In the genomic region with DNA sequence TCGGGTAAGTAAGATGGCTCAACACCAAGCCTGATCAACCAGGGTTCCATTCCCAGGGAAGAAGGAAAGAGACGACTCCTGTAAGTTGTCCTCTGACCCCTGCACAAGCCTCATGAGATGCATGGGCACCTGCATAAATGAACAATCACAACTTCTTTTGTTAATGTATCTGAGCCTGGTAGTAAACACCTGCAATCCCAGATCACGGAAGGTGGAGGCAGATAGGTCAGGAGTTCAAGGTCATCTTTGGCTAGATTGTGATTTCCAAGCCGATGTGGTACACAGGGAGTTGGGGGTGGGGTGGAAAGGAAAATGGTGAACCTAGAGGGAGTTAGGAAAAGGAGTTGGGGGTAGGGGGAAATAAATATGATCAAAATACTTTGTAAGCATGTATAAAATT, we compare ENCODE assay signal across 22 mouse cellular contexts. TPM values are rescaled to one million over a fixed set of nuclear protein-coding genes. Genes with fewer than 3 reads are reported as not detected.
A peak's percentile ranks its signal among the peaks of the same experiment; 100 is the strongest.
DNase-seq lines count a peak whose midpoint lies in the region; ATAC-seq and TF ChIP-seq lines count a peak whose summit lies in the region.
"Had no signal": no experiment of that assay in that cellular context is flagged by ENCODE, and none has a peak within 500 bp of the region (broad histone marks: within the 10 kb centered on the region; RNA-seq: fewer than 3 reads in every experiment).

No protein-coding gene starts in this region.

- no peaks in the 10 kb centered on the region for H3K27me3 ChIP-seq in forebrain, embryonic 13.5 days
- H3K27me3 ChIP-seq in hindbrain, embryonic 16.5 days (replicated peaks; ENCODE audit: control insufficient read depth, insufficient read depth, low read length) = no peaks in the 10 kb centered on the region
- no peaks in the 10 kb centered on the region for H3K27me3 ChIP-seq in midbrain, postnatal 0 days (ENCODE audit: insufficient read depth, low read length)
- no peaks in the 10 kb centered on the region for H3K27me3 ChIP-seq in cerebellum, adult 2 months (ENCODE audit: control insufficient read depth, insufficient read depth, low read length)
- H3K27me3 ChIP-seq: embryonic facial prominence, embryonic 15.5 days; limb, embryonic 12.5 days; lung, embryonic 15.5 days had no signal

- 67% methylated on average over 4 of the region's 4 CpGs for WGBS in forebrain, embryonic 13.5 days
- WGBS in hindbrain, embryonic 16.5 days = 67% methylated on average over 4 of the region's 4 CpGs
- WGBS in midbrain, postnatal 0 days = 62% methylated on average over 4 of the region's 4 CpGs
- 77% methylated on average over 4 of the region's 4 CpGs for WGBS in cerebellum, adult 2 months

- DNase-seq in left cerebral cortex, adult 2 months (ENCODE audit: extremely low spot score in 1 of 2, low spot score in 2 of 2) = no peak
- DNase-seq in left cerebral cortex, adult 9 months (ENCODE audit: low spot score in 2 of 2) = no peak
- DNase-seq in midbrain, postnatal 0 days (ENCODE audit: low spot score) = no peak
- DNase-seq in cerebellum, adult 2 months = no peak
- DNase-seq in heart, postnatal 36 days = no peak
- DNase-seq: adrenal gland, postnatal 14 days; cerebellum, postnatal 14 days; gastrocnemius, adult 2 months; heart, postnatal 14 days; kidney, adult 8-10 months; kidney, postnatal 25 days; layer of hippocampus, adult 9-11 months; lung, postnatal 4 days; thymus, postnatal 25 days had no signal

- no peak overlapping the region for H3K9ac ChIP-seq in forebrain, embryonic 13.5 days
- H3K9ac ChIP-seq in hindbrain, embryonic 16.5 days (ENCODE audit: low read depth, low read length) = no peak overlapping the region
- no peak overlapping the region for H3K9ac ChIP-seq in midbrain, postnatal 0 days (replicated peaks; ENCODE audit: low read length, poor library complexity, severe bottlenecking)
- H3K9ac ChIP-seq: embryonic facial prominence, embryonic 15.5 days; limb, embryonic 12.5 days; liver, embryonic 14.5 days; lung, embryonic 15.5 days had no signal

- H3K4me2 ChIP-seq in forebrain, embryonic 13.5 days = no peak overlapping the region
- no peak overlapping the region for H3K4me2 ChIP-seq in hindbrain, embryonic 16.5 days (ENCODE audit: low read length)
- no peak overlapping the region for H3K4me2 ChIP-seq in midbrain, postnatal 0 days (ENCODE audit: low read depth, low read length, poor library complexity, severe bottlenecking)
- H3K4me2 ChIP-seq: lung, embryonic 15.5 days had no signal

- no peak for TF ChIP-seq CTCF in left cerebral cortex, adult 2 months (IDR thresholded peaks at IDR 0.05)
- no peak for TF ChIP-seq CTCF in midbrain, postnatal 0 days (IDR thresholded peaks at IDR 0.05)
- no peak for TF ChIP-seq CTCF in cerebellum, adult 2 months (IDR thresholded peaks at IDR 0.05; ENCODE audit: borderline replicate concordance, insufficient read depth, low read depth, low read length)

- peaks cover 37% of the 10 kb centered on the region for H3K4me1 ChIP-seq in forebrain, embryonic 13.5 days
- peaks cover 16% of the 10 kb centered on the region for H3K4me1 ChIP-seq in hindbrain, embryonic 16.5 days (ENCODE audit: control insufficient read depth, insufficient read depth, low read depth, low read length)
- peaks cover 4% of the 10 kb centered on the region; the same call in 1 of the 2 replicates for H3K4me1 ChIP-seq in midbrain, postnatal 0 days (ENCODE audit: insufficient read depth, low read length)
- H3K4me1 ChIP-seq in cerebellum, adult 2 months (ENCODE audit: control insufficient read depth, insufficient read depth, low read length) = no peaks in the 10 kb centered on the region
- H3K4me1 ChIP-seq: lung, embryonic 15.5 days had no signal

- peak overlapping the region; percentile 86 for H3K27ac ChIP-seq in left cerebral cortex, adult 2 months
- H3K27ac ChIP-seq in forebrain, embryonic 13.5 days = peak overlapping the region; percentile 89
- peak overlapping the region; percentile 8; the same call in 1 of the 2 replicates for H3K27ac ChIP-seq in hindbrain, embryonic 16.5 days (ENCODE audit: low read depth, low read length)
- H3K27ac ChIP-seq in midbrain, postnatal 0 days (ENCODE audit: low read depth, low read length) = peak overlapping the region; percentile 87
- no peak overlapping the region for H3K27ac ChIP-seq in cerebellum, adult 2 months (ENCODE audit: insufficient read depth, low read length)
- H3K27ac ChIP-seq: embryonic facial prominence, embryonic 15.5 days; gastrocnemius, adult 2 months; limb, embryonic 12.5 days; liver, embryonic 14.5 days; lung, embryonic 15.5 days had no signal

- H3K9me3 ChIP-seq in forebrain, embryonic 13.5 days (replicated peaks) = no peaks in the 10 kb centered on the region
- no peaks in the 10 kb centered on the region; the same call in 1 of the 2 replicates for H3K9me3 ChIP-seq in hindbrain, embryonic 16.5 days (ENCODE audit: control insufficient read depth, low read length)
- H3K9me3 ChIP-seq in midbrain, postnatal 0 days (ENCODE audit: low read length) = no peaks in the 10 kb centered on the region
- H3K9me3 ChIP-seq: embryonic facial prominence, embryonic 15.5 days; heart, embryonic 10.5 days; lung, embryonic 15.5 days had no signal

- H3K4me3 ChIP-seq in left cerebral cortex, adult 2 months = no peak overlapping the region
- H3K4me3 ChIP-seq in forebrain, embryonic 13.5 days = no peak overlapping the region
- no peak overlapping the region for H3K4me3 ChIP-seq in hindbrain, embryonic 16.5 days (ENCODE audit: low read length)
- no peak overlapping the region for H3K4me3 ChIP-seq in midbrain, postnatal 0 days (ENCODE audit: low read depth, low read length)
- H3K4me3 ChIP-seq in cerebellum, adult 2 months (replicated peaks; ENCODE audit: insufficient read depth, low read depth, low read length) = no peak overlapping the region
- H3K4me3 ChIP-seq: embryonic facial prominence, embryonic 15.5 days; gastrocnemius, adult 2 months; heart, embryonic 10.5 days; limb, embryonic 12.5 days; lung, embryonic 15.5 days had no signal

- intact Hi-C loops in left cerebral cortex, adult 2 months (cut with DNase I) = no loop called here
- intact Hi-C loops in heart, postnatal 36 days (cut with DNase I) = no loop called here

- no peak for TF ChIP-seq POLR2A in cerebellum, adult 2 months (IDR thresholded peaks at IDR 0.05; ENCODE audit: borderline replicate concordance, insufficient read depth, low read length)

- ATAC-seq in forebrain, embryonic 13.5 days = no peak
- ATAC-seq in hindbrain, embryonic 16.5 days = no peak
- no peak for ATAC-seq in midbrain, postnatal 0 days (ENCODE audit: low FRiP score)
- ATAC-seq: activated CD4-positive, CD25-positive, alpha-beta regulatory T cell, adult 4 months had no signal

- H3K36me3 ChIP-seq in forebrain, embryonic 13.5 days (ENCODE audit: poor library complexity, severe bottlenecking) = peaks cover 14% of the 10 kb centered on the region; the same call in 1 of the 2 replicates
- H3K36me3 ChIP-seq in hindbrain, embryonic 16.5 days (ENCODE audit: control insufficient read depth, insufficient read depth, low read length) = no peaks in the 10 kb centered on the region
- no peaks in the 10 kb centered on the region for H3K36me3 ChIP-seq in midbrain, postnatal 0 days (ENCODE audit: insufficient read depth, low read length)
- H3K36me3 ChIP-seq: embryonic facial prominence, embryonic 15.5 days; limb, embryonic 12.5 days; lung, embryonic 15.5 days had no signal

RNA-seq across cellular contexts. Expression of gene Fam8a1, which starts 36.5 kb away (rescaled TPM):
- total RNA-seq in left cerebral cortex, adult 2 months (2021) = 10 to 100 TPM; 86.4 to 87.4 TPM
- 16.8 and 17.5 TPM in 2 replicates for polyA plus RNA-seq in forebrain, embryonic 13.5 days (2015; fragmentation: Nextera tagmentation; extraction: Ambion mirVana)
- 10.8 and 13.6 TPM in 2 replicates for polyA plus RNA-seq in hindbrain, embryonic 16.5 days (2015; fragmentation: Nextera tagmentation; extraction: Ambion mirVana)
- 59.2 and 68.1 TPM in 2 replicates for total RNA-seq in midbrain, postnatal 0 days (2014; rRNA removed)
- polyA plus RNA-seq in midbrain, postnatal 0 days (2015; fragmentation: Nextera tagmentation; extraction: Ambion mirVana) = 15.8 and 18.1 TPM in 2 replicates
- 38.7 and 41.9 TPM in 2 replicates for polyA plus RNA-seq in cerebellum, adult 2 months (2012; rRNA removed)
- 10 to 100 TPM; 36.4 to 37.4 TPM for total RNA-seq in heart, postnatal 36 days (2021)
